Mouse (Mus musculus): ENCODE measurements around the gene Rp9. TPM values are rescaled to one million over a fixed set of nuclear protein-coding genes. Genes with fewer than 3 reads are reported as not detected.

Gene Rp9
- polyA plus RNA-seq, 1 experiment: 124 TPM

- Histone ChIP-seq H3K27me3 (ENCODE audit: control insufficient read depth, insufficient read depth, low read length) (no peaks in the 10 kb centered on the region), H3K27ac (ENCODE audit: control insufficient read depth, insufficient read depth, low read length) (no peak overlapping the region), H3K4me1 (replicated peaks; ENCODE audit: control insufficient read depth, insufficient read depth, low read length) (no peaks in the 10 kb centered on the region), H3K36me3 (ENCODE audit: control insufficient read depth, insufficient read depth, low read length) (no peaks in the 10 kb centered on the region), H3K4me3 (ENCODE audit: control insufficient read depth, insufficient read depth, low read length) (no peak overlapping the region)
- no peak for DNase-seq
- 51% methylated on average over 3 of the region's 3 CpGs for WGBS
- TF ChIP-seq POLR2A (IDR thresholded peaks at IDR 0.05; ENCODE audit: control insufficient read depth, extremely low read depth, insufficient read depth, low read length, poor library complexity) (no peak), CTCF (IDR thresholded peaks at IDR 0.05; ENCODE audit: borderline replicate concordance, control insufficient read depth, extremely low read depth, insufficient read depth, low read length, poor library complexity) (no peak)
Measured at GRCm38 (mm10) chr9:22402976-22403375, 66.6 kb downstream of the Rp9 start.

GRCm38 (mm10) chr9:22402001-22402400 is 67.5 kb downstream of the Rp9 start:
- H3K4me3 ChIP-seq (ENCODE audit: control insufficient read depth, insufficient read depth, low read length): no peak overlapping the region
- 82% methylated on average over 6 of the region's 6 CpGs for WGBS

GRCm38 (mm10) chr9:22399021-22399420 is 70.5 kb downstream of the Rp9 start:
- no peak for TF ChIP-seq CTCF (IDR thresholded peaks at IDR 0.05; ENCODE audit: borderline replicate concordance, control insufficient read depth, extremely low read depth, insufficient read depth, low read length, poor library complexity)
- Histone ChIP-seq H3K27ac (ENCODE audit: control insufficient read depth, insufficient read depth, low read length) (no peak overlapping the region), H3K4me1 (replicated peaks; ENCODE audit: control insufficient read depth, insufficient read depth, low read length) (no peaks in the 10 kb centered on the region), H3K27me3 (ENCODE audit: control insufficient read depth, insufficient read depth, low read length) (no peaks in the 10 kb centered on the region), H3K4me3 (ENCODE audit: control insufficient read depth, insufficient read depth, low read length) (no peak overlapping the region), H3K36me3 (ENCODE audit: control insufficient read depth, insufficient read depth, low read length) (no peaks in the 10 kb centered on the region)
- WGBS: 92% methylated on average over 4 of the region's 4 CpGs
- DNase-seq: no peak

More at GRCm38 (mm10) chr9:22402001-22402400, 67.5 kb downstream of the Rp9 start:
- H3K36me3 ChIP-seq (ENCODE audit: control insufficient read depth, insufficient read depth, low read length): no peaks in the 10 kb centered on the region
- TF ChIP-seq POLR2A (IDR thresholded peaks at IDR 0.05; ENCODE audit: control insufficient read depth, extremely low read depth, insufficient read depth, low read length, poor library complexity): no peak
- TF ChIP-seq CTCF (IDR thresholded peaks at IDR 0.05; ENCODE audit: borderline replicate concordance, control insufficient read depth, extremely low read depth, insufficient read depth, low read length, poor library complexity): no peak
- H3K4me1 ChIP-seq (replicated peaks; ENCODE audit: control insufficient read depth, insufficient read depth, low read length): no peaks in the 10 kb centered on the region
- no peak for DNase-seq
- H3K27ac ChIP-seq (ENCODE audit: control insufficient read depth, insufficient read depth, low read length): no peak overlapping the region
- H3K27me3 ChIP-seq (ENCODE audit: control insufficient read depth, insufficient read depth, low read length): no peaks in the 10 kb centered on the region

- no peak for DNase-seq
- no peak for TF ChIP-seq CTCF (IDR thresholded peaks at IDR 0.05; ENCODE audit: borderline replicate concordance, control insufficient read depth, extremely low read depth, insufficient read depth, low read length, poor library complexity)
- TF ChIP-seq POLR2A (IDR thresholded peaks at IDR 0.05; ENCODE audit: control insufficient read depth, extremely low read depth, insufficient read depth, low read length, poor library complexity): no peak
- 89% methylated on average over 2 of the region's 2 CpGs for WGBS
- no peak overlapping the region for H3K27ac ChIP-seq (ENCODE audit: control insufficient read depth, insufficient read depth, low read length)
- H3K27me3 ChIP-seq (ENCODE audit: control insufficient read depth, insufficient read depth, low read length): no peaks in the 10 kb centered on the region
- no peak overlapping the region for H3K4me3 ChIP-seq (ENCODE audit: control insufficient read depth, insufficient read depth, low read length)
- no peaks in the 10 kb centered on the region for H3K36me3 ChIP-seq (ENCODE audit: control insufficient read depth, insufficient read depth, low read length)
- no peaks in the 10 kb centered on the region for H3K4me1 ChIP-seq (replicated peaks; ENCODE audit: control insufficient read depth, insufficient read depth, low read length)
Measured at GRCm38 (mm10) chr9:22394725-22395124, 74.8 kb downstream of the Rp9 start.

GRCm38 (mm10) chr9:22390390-22390789 is 79.2 kb downstream of the Rp9 start:
- no peak overlapping the region for H3K4me3 ChIP-seq (ENCODE audit: control insufficient read depth, insufficient read depth, low read length)
- WGBS: 96% methylated on average over 5 of the region's 5 CpGs
- H3K36me3 ChIP-seq (ENCODE audit: control insufficient read depth, insufficient read depth, low read length): no peaks in the 10 kb centered on the region
- H3K4me1 ChIP-seq (replicated peaks; ENCODE audit: control insufficient read depth, insufficient read depth, low read length): peaks cover 5% of the 10 kb centered on the region
- TF ChIP-seq POLR2A (IDR thresholded peaks at IDR 0.05; ENCODE audit: control insufficient read depth, extremely low read depth, insufficient read depth, low read length, poor library complexity) (no peak), CTCF (IDR thresholded peaks at IDR 0.05; ENCODE audit: borderline replicate concordance, control insufficient read depth, extremely low read depth, insufficient read depth, low read length, poor library complexity) (no peak)
- no peaks in the 10 kb centered on the region for H3K27me3 ChIP-seq (ENCODE audit: control insufficient read depth, insufficient read depth, low read length)
- DNase-seq: no peak
- no peak overlapping the region for H3K27ac ChIP-seq (ENCODE audit: control insufficient read depth, insufficient read depth, low read length)

GRCm38 (mm10) chr9:22389736-22390245 is 79.8 kb downstream of the Rp9 start:
- Histone ChIP-seq H3K4me3 (ENCODE audit: control insufficient read depth, insufficient read depth, low read length) (no peak overlapping the region), H3K27me3 (ENCODE audit: control insufficient read depth, insufficient read depth, low read length) (no peaks in the 10 kb centered on the region), H3K4me1 (replicated peaks; ENCODE audit: control insufficient read depth, insufficient read depth, low read length) (peaks cover 5% of the 10 kb centered on the region), H3K36me3 (ENCODE audit: control insufficient read depth, insufficient read depth, low read length) (no peaks in the 10 kb centered on the region), H3K27ac (ENCODE audit: control insufficient read depth, insufficient read depth, low read length) (no peak overlapping the region)
- 64% methylated on average over 6 of the region's 6 CpGs for WGBS
- no peak for DNase-seq
- TF ChIP-seq CTCF (IDR thresholded peaks at IDR 0.05; ENCODE audit: borderline replicate concordance, control insufficient read depth, extremely low read depth, insufficient read depth, low read length, poor library complexity) (no peak), POLR2A (IDR thresholded peaks at IDR 0.05; ENCODE audit: control insufficient read depth, extremely low read depth, insufficient read depth, low read length, poor library complexity) (no peak)

- TF ChIP-seq POLR2A (IDR thresholded peaks at IDR 0.05; ENCODE audit: control insufficient read depth, extremely low read depth, insufficient read depth, low read length, poor library complexity) (peak; percentile 83), CTCF (IDR thresholded peaks at IDR 0.05; ENCODE audit: borderline replicate concordance, control insufficient read depth, extremely low read depth, insufficient read depth, low read length, poor library complexity) (no peak)
Measured at GRCm38 (mm10) chr9:22389021-22389476, 80.5 kb downstream of the Rp9 start, which contains the start of gene Anln. Anln (minus strand) TSS chr9:22389188.

More at GRCm38 (mm10) chr9:22389021-22389476, 80.5 kb downstream of the Rp9 start, which contains the start of gene Anln:
- Histone ChIP-seq H3K27ac (ENCODE audit: control insufficient read depth, insufficient read depth, low read length) (peak within 1 kb of the TSS; percentile 42), H3K4me1 (replicated peaks; ENCODE audit: control insufficient read depth, insufficient read depth, low read length) (peaks cover 5% of the 10 kb centered on the region), H3K4me3 (ENCODE audit: control insufficient read depth, insufficient read depth, low read length) (peak within 1 kb of the TSS; percentile 89), H3K36me3 (ENCODE audit: control insufficient read depth, insufficient read depth, low read length) (no peaks in the 10 kb centered on the region), H3K27me3 (ENCODE audit: control insufficient read depth, insufficient read depth, low read length) (no peaks in the 10 kb centered on the region)
- peak; percentile 91 for DNase-seq
- under 1% methylated on average over 44 of the region's 44 CpGs for WGBS

All from thymus, adult 2 months (tissue).